In the genomic region with DNA sequence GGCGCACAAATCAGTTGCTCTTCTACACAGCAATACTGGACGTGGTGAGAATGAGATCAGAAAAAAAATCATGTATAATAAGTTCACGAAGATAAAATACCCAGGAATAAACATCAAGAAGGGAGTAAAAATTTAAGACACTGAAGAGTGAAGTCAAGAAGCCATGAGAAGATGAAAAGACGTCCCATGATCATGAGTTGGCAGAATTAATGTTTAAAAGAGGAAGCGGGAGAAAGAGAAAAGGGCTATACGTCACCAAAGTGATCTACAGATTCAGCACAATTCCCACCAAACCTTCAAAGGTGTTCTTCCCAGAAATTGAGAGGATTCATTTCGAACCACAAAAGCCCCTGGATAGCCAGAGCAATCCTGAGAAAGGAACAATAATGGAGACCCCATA, we compare ENCODE assay signal across 26 mouse cellular contexts. TPM values are rescaled to one million over a fixed set of nuclear protein-coding genes. Genes with fewer than 3 reads are reported as not detected.
"Had no signal": no experiment of that assay in that cellular context is flagged by ENCODE, and none has a peak within 500 bp of the region (broad histone marks: within the 10 kb centered on the region; RNA-seq: fewer than 3 reads in every experiment).

No protein-coding gene starts in this region.

- H3K36me3 ChIP-seq: heart, embryonic 10.5 days; heart, embryonic 12.5 days; hindbrain, embryonic 10.5 days; hindbrain, embryonic 12.5 days; intestine, embryonic 15.5 days; kidney, embryonic 15.5 days; limb, embryonic 13.5 days; limb, embryonic 15.5 days; liver, embryonic 12.5 days had no signal

- DNase-seq: gastrocnemius, postnatal 14 days; gastrocnemius, postnatal 36 days; heart, adult 18-20 months; heart, postnatal 10 days; heart, postnatal 4 days; kidney, adult 11 months; kidney, adult 2 months; kidney, adult 9 months; kidney, postnatal 14 days; kidney, postnatal 36 days; layer of hippocampus, adult 9-11 months; layer of hippocampus, postnatal 36 days; left cerebral cortex, postnatal 4 days had no signal

- H3K9ac ChIP-seq: heart, embryonic 12.5 days; hindbrain, embryonic 12.5 days; hindbrain, embryonic 14.5 days; intestine, embryonic 15.5 days; kidney, embryonic 15.5 days; limb, embryonic 13.5 days; limb, embryonic 15.5 days; liver, embryonic 12.5 days had no signal

- H3K4me2 ChIP-seq: heart, embryonic 12.5 days; hindbrain, embryonic 12.5 days; hindbrain, embryonic 14.5 days; intestine, embryonic 15.5 days; kidney, embryonic 15.5 days; limb, embryonic 13.5 days; limb, embryonic 15.5 days; liver, embryonic 12.5 days had no signal

- H3K4me1 ChIP-seq: hindbrain, embryonic 10.5 days; hindbrain, embryonic 12.5 days; intestine, embryonic 15.5 days; kidney, embryonic 15.5 days; limb, embryonic 15.5 days; liver, embryonic 12.5 days had no signal

- H3K27me3 ChIP-seq: heart, embryonic 12.5 days; hindbrain, embryonic 12.5 days; intestine, embryonic 15.5 days; kidney, embryonic 15.5 days; limb, embryonic 15.5 days; liver, embryonic 12.5 days had no signal

- H3K9me3 ChIP-seq: heart, embryonic 10.5 days; heart, embryonic 12.5 days; hindbrain, embryonic 10.5 days; hindbrain, embryonic 12.5 days; intestine, embryonic 15.5 days; kidney, embryonic 15.5 days; limb, embryonic 13.5 days; limb, embryonic 15.5 days; liver, embryonic 12.5 days had no signal

- H3K27ac ChIP-seq: heart, embryonic 10.5 days; hindbrain, embryonic 10.5 days; hindbrain, embryonic 12.5 days; hindbrain, embryonic 14.5 days; intestine, embryonic 15.5 days; kidney, embryonic 15.5 days; kidney, postnatal 0 days; limb, embryonic 13.5 days; limb, embryonic 15.5 days; liver, embryonic 12.5 days had no signal

- H3K4me3 ChIP-seq: heart, embryonic 10.5 days; heart, embryonic 12.5 days; hindbrain, embryonic 10.5 days; hindbrain, embryonic 12.5 days; intestine, embryonic 15.5 days; kidney, embryonic 15.5 days; limb, embryonic 13.5 days; limb, embryonic 15.5 days; liver, embryonic 12.5 days had no signal

- ATAC-seq: hindbrain, embryonic 16.5 days; inflammation-experienced regulatory T-cells, adult 6 months; intestine, embryonic 15.5 days; liver, embryonic 12.5 days had no signal

RNA-seq across cellular contexts. Expression of gene Colgalt2, which starts 30.2 kb away (rescaled TPM):
- polyA plus RNA-seq: inflammation-experienced regulatory T-cells, adult 6 months had no signal
